Mouse (Mus musculus): ENCODE data around the gene Baz2a. TPM values are rescaled to one million over a fixed set of nuclear protein-coding genes. Genes with fewer than 3 reads are reported as not detected.
"Not testable (repeated sequence)": the region's sequence is repeated elsewhere in the genome, so short reads cannot be mapped to it uniquely, and the experiment has no call there.

The Baz2a gene
- polyA plus RNA-seq, 1 experiment from 2014 or later: 26.2 TPM

DNA sequence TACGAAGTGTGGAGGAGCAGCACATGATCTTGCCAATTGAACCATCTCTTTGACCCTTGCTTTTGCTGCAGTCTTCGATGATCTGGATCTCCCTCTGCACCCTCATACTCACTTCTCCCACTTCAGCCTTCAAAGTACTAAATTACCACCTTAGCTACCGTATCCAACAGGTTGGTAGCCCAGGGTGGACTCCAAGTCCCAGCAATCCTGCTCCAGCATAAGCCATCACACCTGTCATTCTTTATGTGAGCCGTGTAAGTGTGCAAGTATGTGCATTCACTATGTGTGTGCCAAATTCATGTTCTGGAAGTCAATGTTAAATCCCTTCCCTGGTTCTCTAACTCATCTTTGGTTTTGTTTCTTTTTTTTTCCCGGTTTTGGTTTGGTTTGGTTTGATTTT lies 39.8 kb upstream of the Baz2a start:
- Histone ChIP-seq H3K9me3 (ENCODE audit: low read depth, low read length) (no peaks in the 10 kb centered on the region), H3K4me2 (no peak overlapping the region), H3K27ac (ENCODE audit: low read depth) (no peak overlapping the region), H3K27me3 (ENCODE audit: insufficient read depth, low read length) (no peaks in the 10 kb centered on the region), H3K9ac (no peak overlapping the region), H3K4me1 (ENCODE audit: insufficient read depth) (no peaks in the 10 kb centered on the region), H3K36me3 (ENCODE audit: insufficient read depth) (peaks cover 48% of the 10 kb centered on the region), H3K4me3 (ENCODE audit: low read depth, low read length) (no peak overlapping the region)
- DNase-seq (no peak), ATAC-seq (ENCODE audit: insufficient read depth) (no peak)
- WGBS: 94% methylated on average over 5 of the region's 5 CpGs
- no peak for TF ChIP-seq CTCF (IDR thresholded peaks at IDR 0.05; ENCODE audit: low read depth)

DNA sequence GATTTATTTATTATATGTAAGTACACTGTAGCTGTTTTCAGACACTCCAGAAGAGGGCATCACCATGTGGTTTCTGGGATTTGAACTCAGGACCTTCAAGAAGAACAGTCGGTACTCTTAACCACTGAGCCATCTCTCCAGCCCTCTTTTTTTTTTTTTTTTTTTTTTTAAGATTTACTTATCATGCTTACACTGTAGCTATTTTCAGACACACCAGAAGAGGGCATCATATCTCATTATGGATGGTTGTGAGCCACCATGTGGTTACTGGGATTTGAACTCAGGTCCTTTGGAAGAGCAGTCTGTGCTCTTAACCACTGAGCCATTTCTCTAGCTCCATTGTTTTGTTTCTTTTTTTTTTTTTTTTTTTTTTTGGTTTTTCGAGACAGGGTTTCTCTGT lies 39.2 kb upstream of the Baz2a start:
- not testable (repeated sequence) for H3K27me3 ChIP-seq (ENCODE audit: insufficient read depth, low read length); H3K9me3 ChIP-seq (ENCODE audit: low read depth, low read length); H3K4me1 ChIP-seq (ENCODE audit: insufficient read depth); H3K4me2 ChIP-seq; ATAC-seq (ENCODE audit: insufficient read depth); H3K9ac ChIP-seq; DNase-seq; H3K4me3 ChIP-seq (ENCODE audit: low read depth, low read length); H3K27ac ChIP-seq (ENCODE audit: low read depth)
- 100% methylated on average over 1 of the region's 2 CpGs for WGBS
- H3K36me3 ChIP-seq (ENCODE audit: insufficient read depth): peaks cover 44% of the 10 kb centered on the region

DNA sequence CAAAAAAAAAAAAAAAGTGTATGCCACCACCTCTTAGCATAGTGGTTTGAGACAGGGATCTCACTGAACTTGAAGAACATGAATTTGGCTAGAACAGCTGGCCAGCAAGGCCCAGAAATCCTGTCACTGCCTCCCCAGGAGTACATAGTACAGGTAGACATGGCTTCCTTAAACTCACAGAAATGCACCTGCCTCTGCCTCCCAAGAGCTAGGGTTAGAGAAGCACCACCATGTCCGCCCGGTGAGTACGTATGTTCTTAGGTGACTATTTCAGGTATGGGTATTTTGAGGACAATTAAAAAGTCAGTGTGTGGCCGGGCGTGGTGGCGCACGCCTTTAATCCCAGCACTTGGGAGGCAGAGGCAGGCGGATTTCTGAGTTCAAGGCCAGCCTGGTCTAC lies 38.4 kb upstream of the Baz2a start:
- no peaks in the 10 kb centered on the region for H3K9me3 ChIP-seq (ENCODE audit: low read depth, low read length)
- ATAC-seq (ENCODE audit: insufficient read depth) (no peak), DNase-seq (no peak)
- no peak overlapping the region for H3K4me3 ChIP-seq (ENCODE audit: low read depth, low read length)
- no peak overlapping the region for H3K27ac ChIP-seq (ENCODE audit: low read depth)
- no peak for TF ChIP-seq CTCF (IDR thresholded peaks at IDR 0.05; ENCODE audit: low read depth)
- no peaks in the 10 kb centered on the region for H3K27me3 ChIP-seq (ENCODE audit: insufficient read depth, low read length)
- no peak overlapping the region for H3K4me2 ChIP-seq
- WGBS: 91% methylated on average over 8 of the region's 8 CpGs
- H3K4me1 ChIP-seq (ENCODE audit: insufficient read depth): peaks cover 4% of the 10 kb centered on the region; the same call in 1 of the 2 replicates
- peaks cover 35% of the 10 kb centered on the region for H3K36me3 ChIP-seq (ENCODE audit: insufficient read depth)
- no peak overlapping the region for H3K9ac ChIP-seq

DNA sequence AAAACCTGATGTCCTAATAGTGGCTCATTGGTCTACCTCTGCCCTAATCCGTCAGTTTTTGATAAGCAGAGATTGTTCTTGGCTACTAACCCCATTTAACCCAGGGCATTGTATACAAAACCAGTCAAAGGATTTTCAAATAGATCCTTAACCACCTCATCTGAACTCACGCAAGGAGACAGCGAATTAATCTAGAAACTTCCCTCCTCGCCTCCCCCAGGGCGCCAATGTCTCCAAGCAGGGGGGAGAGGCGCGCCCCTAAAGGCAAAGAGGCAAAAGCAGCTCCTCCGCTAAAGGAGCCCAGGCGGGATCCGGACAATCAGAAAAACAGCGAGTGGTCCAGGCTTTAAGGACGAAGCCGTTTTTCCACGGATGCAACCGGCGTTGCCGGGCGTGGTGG lies 33.2 kb upstream of the Baz2a start:
- ATAC-seq (ENCODE audit: insufficient read depth) (peak; percentile 44), DNase-seq (no peak)
- no peaks in the 10 kb centered on the region for H3K27me3 ChIP-seq (ENCODE audit: insufficient read depth, low read length)
- no peaks in the 10 kb centered on the region for H3K9me3 ChIP-seq (ENCODE audit: low read depth, low read length)
- peaks cover 18% of the 10 kb centered on the region; the same call in 1 of the 2 replicates for H3K36me3 ChIP-seq (ENCODE audit: insufficient read depth)
- peaks cover 11% of the 10 kb centered on the region for H3K4me1 ChIP-seq (ENCODE audit: insufficient read depth)
- no peak for TF ChIP-seq CTCF (IDR thresholded peaks at IDR 0.05; ENCODE audit: low read depth)
- WGBS: under 1% methylated on average over 18 of the region's 18 CpGs
- peak overlapping the region; percentile 97 for H3K27ac ChIP-seq (ENCODE audit: low read depth)
- H3K4me2 ChIP-seq: peak overlapping the region; percentile 93
- H3K4me3 ChIP-seq (ENCODE audit: low read depth, low read length): peak overlapping the region; percentile 72
- H3K9ac ChIP-seq: peak overlapping the region; percentile 85

DNA sequence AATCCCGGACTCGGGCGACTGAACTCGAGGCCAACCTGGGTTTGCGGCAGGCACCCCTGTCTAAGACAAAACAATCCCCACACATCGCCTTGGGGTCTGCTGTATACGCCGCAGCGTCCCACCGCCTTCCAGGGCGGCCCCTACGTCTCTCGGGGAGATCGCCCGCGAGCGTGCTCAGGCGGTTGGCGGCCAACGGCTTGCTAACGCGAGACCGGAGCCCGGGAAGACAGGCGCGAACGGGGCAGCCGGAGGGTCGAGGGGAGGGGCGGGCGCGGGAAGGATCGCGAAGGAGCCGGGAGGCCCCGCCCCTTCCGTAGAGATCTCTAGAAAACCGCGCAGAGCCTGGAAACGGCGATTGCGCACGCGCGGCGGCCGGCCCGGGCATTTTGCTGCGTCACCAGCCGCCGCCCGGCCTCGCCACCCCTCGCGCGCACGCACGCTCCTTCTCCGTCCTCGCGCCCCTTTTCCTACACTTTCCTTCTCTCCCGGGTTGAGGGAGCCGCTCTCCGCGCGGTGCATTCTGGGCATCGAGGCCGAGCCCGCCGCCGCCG lies 32.7 kb upstream of the Baz2a start, which contains the start of gene Ptges3:
Ptges3 (plus strand) TSS at position 354 of the 551 bp plus-strand sequence.
- peak within 1 kb of the TSS; percentile 97 for H3K27ac ChIP-seq (ENCODE audit: low read depth)
- peak within 1 kb of the TSS; percentile 93 for H3K4me2 ChIP-seq
- peak; percentile 92 for ATAC-seq (ENCODE audit: insufficient read depth)
- no peak for TF ChIP-seq CTCF (IDR thresholded peaks at IDR 0.05; ENCODE audit: low read depth)
- H3K4me1 ChIP-seq (ENCODE audit: insufficient read depth): peaks cover 11% of the 10 kb centered on the region
- no peaks in the 10 kb centered on the region for H3K27me3 ChIP-seq (ENCODE audit: insufficient read depth, low read length)
- peak within 1 kb of the TSS; percentile 72 for H3K4me3 ChIP-seq (ENCODE audit: low read depth, low read length)
- peak; percentile 99 for DNase-seq
- under 1% methylated on average over 70 of the region's 72 CpGs for WGBS
- H3K9ac ChIP-seq: peak within 1 kb of the TSS; percentile 85
- no peaks in the 10 kb centered on the region for H3K9me3 ChIP-seq (ENCODE audit: low read depth, low read length)
- peaks cover 21% of the 10 kb centered on the region for H3K36me3 ChIP-seq (ENCODE audit: insufficient read depth)

DNA sequence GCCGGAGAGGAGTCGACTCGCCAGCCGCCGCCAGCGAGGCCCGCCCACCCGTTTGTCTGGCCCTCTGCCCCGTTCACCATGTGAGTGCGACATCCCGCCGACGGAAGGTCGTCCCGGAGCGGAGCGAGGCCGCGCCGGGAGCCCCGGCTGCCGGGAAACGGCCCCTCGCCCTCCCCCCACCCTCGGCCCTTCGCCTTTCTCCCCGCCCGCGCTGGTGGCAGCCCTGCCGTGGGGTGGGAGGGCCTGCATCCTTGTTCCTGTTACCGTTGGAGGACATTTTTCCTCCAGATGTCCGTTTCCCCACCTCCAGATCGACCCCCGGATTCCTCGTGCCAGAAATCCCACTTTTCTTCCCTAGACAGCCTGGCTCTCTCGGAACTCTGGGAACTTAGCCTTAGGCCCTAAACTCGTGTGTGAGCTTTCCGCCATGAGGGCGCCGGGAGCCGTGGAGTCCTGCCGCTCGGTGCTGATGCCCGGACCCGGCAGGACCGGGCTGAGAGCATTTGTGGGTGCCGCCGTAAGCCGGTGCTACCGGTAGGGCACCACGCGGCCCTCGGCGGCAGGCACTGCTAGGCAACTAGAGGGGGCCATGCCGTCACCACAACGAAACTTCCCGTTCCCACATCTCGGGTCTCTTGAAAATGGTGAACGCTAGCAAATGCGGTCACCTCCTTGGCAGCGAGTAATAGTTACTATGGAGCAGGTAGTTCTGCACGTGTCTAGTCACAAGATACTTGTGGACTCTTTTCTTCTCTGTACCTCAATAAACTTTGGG lies 32.0 kb upstream of the Baz2a start:
- Histone ChIP-seq H3K27me3 (ENCODE audit: insufficient read depth, low read length) (no peaks in the 10 kb centered on the region), H3K27ac (ENCODE audit: low read depth) (peak overlapping the region; percentile 97), H3K4me2 (peak overlapping the region; percentile 93), H3K4me1 (ENCODE audit: insufficient read depth) (peaks cover 11% of the 10 kb centered on the region), H3K4me3 (ENCODE audit: low read depth, low read length) (peak overlapping the region; percentile 72), H3K36me3 (ENCODE audit: insufficient read depth) (peaks cover 26% of the 10 kb centered on the region), H3K9ac (peak overlapping the region; percentile 85), H3K9me3 (ENCODE audit: low read depth, low read length) (no peaks in the 10 kb centered on the region)
- under 1% methylated on average over 55 of the region's 62 CpGs for WGBS
- DNase-seq (peak; percentile 75), ATAC-seq (ENCODE audit: insufficient read depth) (peak; percentile 66)
- 0 out of 2 replicates have a peak, but pooled peaks have one; percentile 8 for TF ChIP-seq CTCF (IDR thresholded peaks at IDR 0.05; ENCODE audit: low read depth)

DNA sequence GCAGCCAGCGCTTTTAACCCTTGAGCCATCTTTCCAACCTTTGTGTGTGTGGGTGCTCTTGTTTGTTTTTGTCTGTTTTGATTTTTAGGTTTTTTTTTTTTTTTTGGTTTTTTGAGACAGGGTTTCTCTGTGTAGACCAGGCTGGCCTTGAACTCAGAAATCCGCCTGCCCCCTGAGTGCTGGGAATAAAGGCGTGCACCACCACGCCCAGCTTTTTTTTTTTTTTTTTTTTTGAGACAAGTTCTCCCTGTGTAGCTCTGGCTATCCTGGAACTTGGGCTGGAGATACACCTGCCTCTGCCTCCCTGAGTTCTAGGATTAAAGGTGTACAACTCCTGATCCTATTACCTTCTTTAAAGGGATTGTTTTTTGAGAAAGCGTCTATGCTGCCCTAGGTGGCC lies 30.3 kb upstream of the Baz2a start:
- Histone ChIP-seq H3K4me2 (peak overlapping the region; percentile 93), H3K36me3 (ENCODE audit: insufficient read depth) (peaks cover 39% of the 10 kb centered on the region), H3K9me3 (ENCODE audit: low read depth, low read length) (no peaks in the 10 kb centered on the region), H3K9ac (peak overlapping the region; percentile 85; the same call in 1 of the 2 replicates), H3K27ac (ENCODE audit: low read depth) (no peak overlapping the region), H3K4me3 (ENCODE audit: low read depth, low read length) (peak overlapping the region; percentile 72), H3K27me3 (ENCODE audit: insufficient read depth, low read length) (no peaks in the 10 kb centered on the region), H3K4me1 (ENCODE audit: insufficient read depth) (peaks cover 11% of the 10 kb centered on the region)
- 78% methylated on average over 5 of the region's 5 CpGs for WGBS
- TF ChIP-seq CTCF (IDR thresholded peaks at IDR 0.05; ENCODE audit: low read depth): no peak
- no peak for DNase-seq
- no peak for ATAC-seq (ENCODE audit: insufficient read depth)

Measured in lung, embryonic 14.5 days (tissue).